Mouse (Mus musculus) spleen, embryonic (tissue): ENCODE measurements around the gene Zscan21.
"Not testable (repeated sequence)": the region's sequence is repeated elsewhere in the genome, so short reads cannot be mapped to it uniquely, and the experiment has no call there.

Source experiments
- CTCF ChIA-PET: fragments of 350-600 bp; sonication (Branson Sonifier 250); formaldehyde crosslinking; loops from one replicate; lab custom pipeline; 2022; lab: Charles Lee

The Zscan21 gene

DNA sequence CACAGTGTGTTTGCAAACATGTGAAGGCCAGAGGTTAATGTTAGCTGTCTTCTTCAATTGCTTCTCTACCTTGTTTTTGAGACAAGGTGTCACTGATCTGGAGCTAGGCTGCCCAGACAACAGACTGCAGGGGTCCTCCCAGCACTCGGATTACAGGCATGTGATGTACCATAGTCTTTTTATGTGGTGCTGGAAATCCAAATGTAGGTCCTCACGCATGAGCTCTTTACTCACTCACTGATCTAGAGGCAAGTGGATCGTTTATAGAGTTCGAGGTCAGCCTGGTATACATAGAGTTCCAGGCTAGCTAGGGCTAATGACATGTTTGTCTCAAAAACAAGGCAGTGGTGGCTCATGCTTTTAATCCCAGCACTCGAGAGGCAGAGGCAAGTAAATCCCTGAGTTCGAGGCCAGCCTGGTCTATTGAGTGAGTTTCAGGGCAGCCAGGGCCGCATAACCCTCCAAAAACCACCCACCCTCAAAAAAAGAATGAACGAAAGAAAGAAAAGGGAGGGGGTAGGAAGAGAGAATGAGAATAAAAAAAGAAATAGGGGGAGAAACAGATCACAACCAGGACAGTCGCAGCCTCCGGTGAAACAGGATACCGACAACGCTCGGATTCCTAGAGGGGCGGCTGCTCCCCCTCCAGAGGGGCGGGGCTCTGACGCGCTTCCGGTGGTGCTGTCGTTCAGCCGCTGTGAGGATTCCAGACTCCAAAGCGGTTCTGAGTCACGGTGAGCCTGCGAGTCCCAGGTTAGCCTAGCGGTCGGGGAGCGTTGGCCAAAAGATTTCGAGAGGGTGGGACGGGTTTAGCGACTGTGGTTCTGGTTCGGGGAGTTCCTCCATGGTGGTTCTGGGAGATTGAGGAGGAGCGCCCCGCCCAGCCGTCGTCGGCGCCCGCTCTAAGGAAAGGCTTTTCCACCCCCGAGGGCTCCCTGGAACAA is at the start of gene Zscan21:
Zscan21 (plus strand) TSS at position 649 of the 944 bp plus-strand sequence.
- CTCF ChIA-PET = interaction anchor here (0.6 kb wide), 1 partner anchor 71 kb away, joined by 4 read pairs; the partner anchor contains the start of gene Cnpy4

DNA sequence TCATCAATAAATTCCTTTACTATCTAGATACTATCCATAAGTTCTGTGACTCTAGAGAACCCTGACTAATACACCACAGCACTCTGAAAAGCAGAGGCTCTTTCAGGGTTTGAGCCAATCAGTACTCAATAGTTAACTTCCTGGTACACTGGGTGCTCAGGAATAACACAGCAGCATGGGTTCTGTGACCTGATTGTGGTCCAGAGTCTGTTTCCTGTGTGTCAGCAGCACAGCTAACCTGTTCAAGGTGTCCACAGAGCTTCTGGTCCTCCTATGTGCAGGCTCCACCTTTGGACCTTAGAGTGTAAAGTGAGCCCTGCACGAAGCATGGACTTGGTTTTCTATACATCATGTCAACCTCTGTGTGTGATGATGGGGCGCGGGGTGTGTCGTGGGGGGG is 42.9 kb upstream of the Zscan21 start:
- CTCF ChIA-PET = no interaction called here

DNA sequence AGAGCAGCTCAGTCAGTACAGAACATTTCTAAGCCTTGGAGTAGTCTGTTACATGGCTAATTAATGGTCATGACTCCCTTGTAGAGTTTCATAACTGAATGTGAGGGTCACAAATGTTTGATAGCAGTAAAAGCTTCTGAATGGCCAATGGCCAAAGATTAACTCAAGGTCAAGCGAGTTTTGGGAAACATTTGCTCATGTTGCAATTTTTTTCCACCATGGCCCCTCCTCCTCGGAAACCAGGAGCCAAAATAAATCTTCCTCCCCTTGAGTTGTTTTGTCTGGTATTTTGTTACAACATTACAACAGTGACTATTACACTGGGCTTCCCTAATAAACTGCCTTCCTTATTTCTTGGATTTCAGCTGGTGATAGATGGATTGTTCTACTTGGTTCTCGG is 41.0 kb upstream of the Zscan21 start:
- CTCF ChIA-PET = no interaction called here

DNA sequence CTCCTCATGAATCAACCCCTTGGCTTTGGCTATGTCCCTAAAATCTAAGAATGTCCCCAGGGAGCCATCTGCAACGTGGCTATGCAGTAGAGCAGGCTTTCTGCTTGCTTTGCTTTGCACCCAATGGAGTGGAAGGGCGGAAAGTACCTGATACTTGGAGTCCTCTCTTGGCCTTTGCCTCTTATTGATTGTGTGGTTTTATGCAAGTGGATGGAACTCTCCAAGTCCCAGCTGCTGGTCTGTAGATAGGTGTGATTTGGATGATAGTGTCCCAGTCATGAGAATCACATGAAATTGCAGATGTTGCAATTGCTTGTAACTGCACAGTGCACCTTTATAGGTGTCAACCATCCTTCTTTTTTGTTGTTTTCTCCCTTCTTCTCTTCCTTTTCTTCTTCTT is 40.6 kb upstream of the Zscan21 start:
- CTCF ChIA-PET = no interaction called here

DNA sequence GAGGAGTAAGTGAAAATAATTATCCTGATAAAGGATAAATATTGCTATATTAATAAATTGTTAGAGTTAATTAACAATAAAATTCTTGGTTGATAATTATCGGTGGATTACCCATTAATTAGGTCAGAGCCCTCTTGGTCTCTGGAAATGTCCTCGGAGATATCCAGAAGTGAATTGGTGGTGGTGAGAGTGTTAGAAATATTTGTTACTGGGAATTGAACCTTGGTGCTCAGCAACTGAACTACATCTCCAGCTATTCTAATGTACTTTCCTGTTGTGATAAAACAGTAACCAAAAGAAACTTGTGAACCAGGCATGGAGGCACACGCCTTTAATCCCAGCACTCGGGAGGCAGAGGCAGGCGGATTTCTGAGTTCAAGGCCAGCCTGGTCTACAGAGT is 36.2 kb upstream of the Zscan21 start:
- CTCF ChIA-PET = no interaction called here

DNA sequence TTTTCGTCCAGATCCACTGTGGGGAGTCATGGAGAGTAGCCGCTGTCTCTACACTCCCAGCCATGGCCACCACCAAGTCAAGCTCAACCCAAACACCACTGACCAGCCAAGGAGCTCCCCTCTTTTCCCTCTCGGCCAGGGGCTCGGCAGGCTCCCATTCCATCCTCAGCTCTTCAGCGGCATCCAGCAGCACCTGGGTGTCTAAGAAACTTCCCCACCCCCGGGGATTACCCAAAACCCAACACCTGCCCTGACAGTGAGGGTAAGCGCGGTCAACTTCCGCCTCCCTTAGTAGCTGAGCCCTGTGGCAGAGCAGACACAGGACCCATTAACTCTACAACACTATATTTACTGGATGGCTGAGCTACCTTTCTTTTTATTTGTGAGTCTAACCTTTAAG is 35.3 kb upstream of the Zscan21 start:
- CTCF ChIA-PET = interaction anchor here (0.6 kb wide), 1 partner anchor 307 kb away, joined by 7 read pairs; no protein-coding TSS in a partner anchor

DNA sequence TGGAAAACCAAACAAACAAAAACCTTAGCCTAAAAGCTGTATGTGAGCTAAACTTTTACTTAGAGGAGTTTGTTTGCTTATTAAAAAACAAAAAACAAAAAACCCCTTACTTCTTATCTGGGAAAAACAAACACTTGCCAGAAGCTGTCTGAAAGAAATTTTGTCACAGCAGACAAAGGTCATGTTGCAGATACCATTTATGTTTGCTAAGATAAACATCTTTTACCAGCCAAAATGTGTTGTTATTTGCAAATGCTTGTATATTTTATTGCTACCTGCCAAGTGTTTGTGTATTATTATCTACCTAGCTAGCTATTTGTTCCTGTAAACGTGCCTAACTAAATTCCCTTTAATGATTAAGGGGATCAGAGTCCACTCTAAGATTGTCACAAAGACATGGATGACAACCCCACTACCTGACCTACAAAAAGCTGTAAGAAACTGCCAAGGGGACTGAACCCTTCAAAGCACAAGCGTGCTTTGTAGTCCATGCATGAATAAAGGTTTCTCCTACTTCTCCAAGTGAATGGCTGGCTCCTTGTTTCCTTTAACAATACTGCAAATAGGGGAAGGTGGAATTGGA is 33.3 kb upstream of the Zscan21 start:
- CTCF ChIA-PET = no interaction called here

DNA sequence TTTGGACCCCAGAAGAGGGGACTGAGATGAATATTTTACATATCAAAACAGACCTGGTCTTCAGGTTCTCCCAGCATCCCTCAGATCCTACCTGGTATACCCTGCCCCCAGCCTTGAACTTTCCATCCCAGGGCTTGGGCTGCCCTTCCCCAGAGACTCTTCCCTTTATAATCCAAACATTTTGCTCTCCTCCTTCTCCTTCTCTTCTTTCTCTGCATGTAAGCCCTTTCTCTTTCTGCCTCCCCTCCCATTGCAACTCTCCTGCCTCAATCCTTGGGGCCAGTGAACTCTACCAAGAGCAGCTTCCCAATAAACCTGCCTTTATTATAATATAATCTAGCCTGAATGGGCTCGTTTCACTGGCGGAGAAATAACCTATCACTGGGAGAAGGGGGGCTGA is 32.8 kb upstream of the Zscan21 start:
- CTCF ChIA-PET = no interaction called here

DNA sequence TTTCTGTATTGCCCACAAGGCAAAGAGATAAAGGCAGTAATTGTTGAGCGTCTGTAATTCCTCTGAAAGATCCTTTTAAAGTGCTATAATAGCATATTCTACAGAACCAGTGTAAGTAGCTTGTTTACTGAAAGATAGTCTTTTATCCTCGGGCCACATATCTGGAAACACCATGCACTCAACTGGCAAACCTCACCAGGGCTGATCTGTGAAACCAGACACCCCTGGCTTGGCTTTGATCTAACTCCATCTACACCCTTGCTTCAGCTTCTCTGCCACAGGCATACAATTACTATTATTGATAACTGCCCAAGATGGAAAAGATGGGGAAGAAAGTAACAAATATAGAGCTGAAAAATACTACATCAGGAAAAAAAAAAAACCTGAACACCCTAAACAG is 32.2 kb upstream of the Zscan21 start:
- CTCF ChIA-PET = interaction anchor here (1.1 kb wide), 1 partner anchor 33 kb away, joined by 3 read pairs; no protein-coding TSS in a partner anchor

DNA sequence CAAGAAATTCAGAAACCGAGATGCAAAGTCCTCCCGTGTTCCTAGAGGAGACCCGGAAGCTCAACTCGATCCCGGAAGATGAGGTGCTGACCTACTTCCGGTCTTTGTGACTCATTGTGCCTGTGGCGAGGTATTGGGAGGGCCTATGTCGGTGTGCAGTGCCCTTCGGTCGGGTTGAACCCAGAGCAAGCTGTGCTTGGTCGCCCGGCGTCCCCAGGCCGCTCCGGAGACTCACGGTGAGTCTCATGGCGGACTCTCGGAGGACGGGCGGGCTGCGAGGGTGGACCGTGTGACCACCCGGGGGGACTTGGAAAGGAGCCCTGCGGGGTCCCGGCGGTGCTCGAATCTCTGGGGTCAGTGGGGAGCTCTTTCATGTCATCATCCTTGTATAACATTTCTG is 31.7 kb upstream of the Zscan21 start, which contains the start of gene Zkscan1:
Zkscan1 (plus strand) TSS at position 89 of the 400 bp plus-strand sequence.
- CTCF ChIA-PET = interaction anchor here (0.6 to 1.1 kb wide), 2 partner anchors 33 to 59 kb away, joined by 3 read pairs; no protein-coding TSS in a partner anchor

DNA sequence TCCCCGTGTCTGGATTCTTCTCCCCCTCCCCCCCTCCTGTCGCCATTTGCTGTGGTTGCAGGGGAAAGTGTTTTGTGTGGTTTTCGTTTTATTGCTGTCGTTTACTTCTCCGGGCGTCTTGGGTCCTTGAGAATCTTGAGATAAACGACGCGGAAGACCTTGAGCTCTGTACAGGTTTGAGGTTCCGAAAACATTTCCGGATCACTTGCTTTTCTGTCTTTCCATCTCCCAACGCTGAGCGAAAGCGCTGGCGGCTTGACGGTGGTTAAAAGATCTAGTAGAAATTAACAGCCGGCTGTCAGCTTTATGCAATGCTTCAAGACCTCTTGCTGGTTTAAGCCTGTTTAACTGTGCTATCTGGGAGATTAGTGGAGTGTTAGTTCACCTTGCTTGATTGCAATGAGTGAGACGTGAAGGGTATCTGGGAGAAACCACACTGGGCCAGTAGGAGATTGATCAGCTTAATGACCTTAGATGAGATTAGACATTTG is 31.2 kb upstream of the Zscan21 start:
- CTCF ChIA-PET = interaction anchor here (0.6 to 1.1 kb wide), 2 partner anchors 32 to 59 kb away, joined by 3 read pairs; no protein-coding TSS in a partner anchor

DNA sequence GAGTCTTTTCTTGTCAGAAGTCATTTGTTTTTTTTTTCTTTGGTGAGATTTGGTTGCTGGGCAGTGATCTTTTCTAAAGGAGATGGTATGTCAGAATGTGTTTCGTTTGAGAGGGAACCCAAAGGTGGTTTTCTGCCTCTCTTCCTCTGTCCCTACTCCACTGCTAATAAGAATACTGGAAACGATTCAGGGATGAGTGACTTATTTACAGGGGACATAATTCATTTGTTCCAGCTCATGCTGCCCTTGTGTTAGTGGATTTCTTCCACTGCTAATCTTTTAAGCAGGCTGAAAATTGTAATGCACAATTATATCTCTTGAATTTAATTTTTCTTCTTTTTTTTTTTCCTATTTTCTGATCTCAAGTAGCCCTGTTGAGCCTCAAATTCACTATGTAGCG is 29.9 kb upstream of the Zscan21 start:
- CTCF ChIA-PET = no interaction called here

DNA sequence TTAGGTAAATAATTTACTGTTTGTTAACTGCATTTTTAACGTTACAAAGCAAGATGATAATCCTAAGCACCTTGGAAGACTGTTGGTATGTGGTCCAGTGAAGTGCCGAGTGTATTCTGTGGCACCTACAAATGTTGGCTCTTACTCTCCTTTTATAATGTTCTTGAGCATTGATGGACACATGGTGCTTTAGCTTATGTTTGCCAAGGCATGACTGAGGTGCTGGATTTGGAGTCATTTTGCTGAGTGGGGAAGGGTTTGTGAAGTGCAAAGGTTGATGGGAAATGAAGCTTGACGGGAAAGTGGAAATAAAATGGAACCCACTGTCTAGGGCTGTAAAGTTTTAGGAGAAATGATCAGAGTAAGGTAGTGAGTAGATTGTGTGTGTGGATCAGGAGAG is 28.3 kb upstream of the Zscan21 start:
- CTCF ChIA-PET = interaction anchor here (0.6 kb wide), 1 partner anchor 10 kb away, joined by 4 read pairs; no protein-coding TSS in a partner anchor

DNA sequence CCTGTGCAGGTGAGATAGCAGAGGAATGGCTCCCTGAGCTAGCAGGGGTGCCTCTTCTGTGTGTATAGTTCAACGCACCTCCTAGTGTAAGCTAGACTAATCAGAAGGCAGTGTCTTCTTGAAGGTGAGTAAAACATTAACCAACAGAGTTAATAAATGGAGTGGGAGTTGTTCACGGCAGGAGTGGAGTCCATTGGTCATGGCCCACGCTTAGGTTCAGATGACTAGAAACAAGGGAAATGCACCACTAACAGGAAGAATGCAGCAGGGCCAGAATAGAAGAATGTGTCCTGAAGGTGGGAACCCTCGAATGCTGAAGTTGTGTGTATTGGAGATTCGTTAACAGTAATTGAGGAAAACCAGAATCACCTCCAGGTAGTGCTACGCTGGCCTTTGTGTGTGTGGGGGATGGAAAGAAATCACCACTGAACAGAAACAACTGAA is 27.6 kb upstream of the Zscan21 start:
- CTCF ChIA-PET = no interaction called here

DNA sequence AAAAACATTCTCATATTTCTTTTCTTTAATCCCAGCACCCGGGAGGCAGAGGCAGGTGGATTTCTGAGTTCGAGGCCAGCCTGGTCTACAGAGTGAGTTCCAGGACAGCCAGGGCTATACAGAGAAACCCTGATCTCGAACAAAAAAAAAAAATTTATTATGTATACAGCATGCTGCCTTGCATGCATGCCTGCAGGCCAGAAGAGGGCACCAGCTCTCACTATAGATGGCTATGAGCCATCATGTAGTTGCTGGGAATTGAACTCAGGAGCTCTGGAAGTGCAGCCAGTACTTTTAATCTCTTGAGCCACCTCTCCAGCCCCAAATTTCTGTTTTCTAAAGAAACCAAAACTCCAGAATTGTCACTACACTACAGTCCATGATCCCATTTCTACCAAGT is 26.4 kb upstream of the Zscan21 start:
- CTCF ChIA-PET = no interaction called here

DNA sequence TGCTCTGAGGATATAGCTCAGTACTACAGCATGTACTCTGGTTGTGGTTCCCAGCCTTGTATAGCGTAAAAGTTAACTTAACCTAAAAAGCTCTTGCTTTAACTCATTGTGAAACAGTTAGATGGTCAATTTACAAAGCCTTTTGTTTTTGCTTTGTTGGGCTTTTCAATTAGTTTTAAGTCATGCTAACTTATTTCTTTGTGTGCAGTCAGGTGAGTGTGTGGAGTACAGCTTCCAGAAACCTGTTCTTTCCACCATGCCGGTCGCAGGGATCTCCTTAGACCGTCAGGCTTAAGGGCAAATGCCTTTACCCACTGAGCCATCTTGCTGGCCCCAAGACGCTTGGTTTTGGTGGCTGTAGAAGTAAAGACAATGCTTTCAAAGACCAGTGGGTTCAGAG is 26.0 kb upstream of the Zscan21 start:
- CTCF ChIA-PET = no interaction called here

DNA sequence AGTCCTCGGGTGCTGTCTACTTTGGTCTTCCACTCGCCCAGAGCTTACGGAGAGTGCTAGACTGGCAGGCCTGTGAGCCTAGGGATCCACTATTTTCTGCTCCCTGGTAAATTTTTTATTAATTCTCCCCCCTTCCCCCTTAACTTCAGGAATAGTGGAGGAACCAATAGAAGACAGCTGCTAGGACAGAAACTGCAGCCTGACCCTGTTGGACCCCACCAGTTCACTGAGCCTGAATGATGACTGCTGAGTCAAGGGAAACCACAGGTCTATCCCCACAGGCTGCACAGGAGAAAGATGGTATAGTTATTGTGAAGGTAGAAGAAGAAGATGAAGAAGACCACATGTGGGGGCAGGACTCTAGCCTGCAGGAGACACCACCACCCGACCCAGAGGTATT is 23.9 kb upstream of the Zscan21 start:
- CTCF ChIA-PET = no interaction called here

DNA sequence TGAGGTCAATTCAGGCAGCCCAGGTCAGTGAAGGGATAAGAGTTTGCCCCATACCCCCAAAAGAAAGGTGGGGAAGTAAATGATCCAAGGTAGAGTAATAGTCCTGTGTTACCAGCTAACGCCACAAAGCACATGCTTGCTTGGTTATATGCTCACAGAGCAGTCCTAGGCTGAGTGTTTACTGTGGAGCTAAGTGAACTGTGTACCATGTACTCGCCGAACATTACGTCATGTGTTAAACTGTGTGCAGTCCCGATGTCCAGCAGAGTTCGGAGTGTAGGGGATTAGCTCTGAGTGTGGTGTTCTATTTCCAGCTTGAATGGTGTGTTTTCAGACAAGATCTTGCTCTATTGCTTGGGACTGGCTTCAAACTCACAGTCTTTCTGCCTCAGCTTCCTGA is 22.2 kb upstream of the Zscan21 start:
- CTCF ChIA-PET = no interaction called here

DNA sequence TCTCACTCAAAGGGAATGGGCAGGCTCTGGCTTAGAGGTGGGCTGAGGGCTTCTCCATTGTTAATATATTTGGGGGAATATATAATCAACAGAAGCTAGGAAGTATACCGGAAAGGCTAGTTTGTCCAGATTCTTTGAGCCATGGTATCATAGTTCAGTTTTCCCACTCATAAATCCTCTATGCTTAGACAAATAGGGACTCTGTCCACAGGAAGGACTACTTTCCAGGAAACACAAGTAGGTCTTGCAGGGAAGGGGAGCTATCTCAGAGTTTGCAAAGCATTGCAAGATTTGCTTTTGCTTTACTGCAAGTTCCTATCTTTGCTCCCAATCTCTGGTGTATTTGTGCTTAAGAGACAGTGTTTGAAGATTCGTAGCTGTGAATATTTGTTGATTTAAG is 11.7 kb upstream of the Zscan21 start:
- CTCF ChIA-PET = interaction anchor here (0.6 kb wide), 1 partner anchor 14 kb away, joined by 3 read pairs; no protein-coding TSS in a partner anchor

DNA sequence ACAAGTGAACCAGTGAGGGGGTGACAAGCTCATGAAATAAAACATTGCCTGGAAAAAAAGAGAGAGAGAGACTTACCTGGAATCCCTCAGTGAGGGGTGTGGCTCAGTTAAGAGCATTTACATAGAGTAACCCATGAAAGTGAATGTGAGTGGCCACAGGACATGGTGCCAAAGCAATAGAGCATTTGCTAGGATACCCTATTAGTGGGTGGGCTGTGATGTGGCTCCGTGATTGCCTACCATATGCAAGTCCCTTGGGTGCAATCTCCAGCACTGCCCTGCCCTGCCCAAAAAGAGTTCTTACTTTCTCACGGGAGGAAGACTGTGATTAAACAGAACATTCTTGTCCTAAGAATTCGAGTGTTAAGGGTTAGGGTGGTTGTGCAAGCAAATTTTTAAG is 9.6 kb upstream of the Zscan21 start:
- CTCF ChIA-PET = interaction anchor here (0.7 kb wide), 1 partner anchor 317 kb away, joined by 3 read pairs; no protein-coding TSS in a partner anchor

DNA sequence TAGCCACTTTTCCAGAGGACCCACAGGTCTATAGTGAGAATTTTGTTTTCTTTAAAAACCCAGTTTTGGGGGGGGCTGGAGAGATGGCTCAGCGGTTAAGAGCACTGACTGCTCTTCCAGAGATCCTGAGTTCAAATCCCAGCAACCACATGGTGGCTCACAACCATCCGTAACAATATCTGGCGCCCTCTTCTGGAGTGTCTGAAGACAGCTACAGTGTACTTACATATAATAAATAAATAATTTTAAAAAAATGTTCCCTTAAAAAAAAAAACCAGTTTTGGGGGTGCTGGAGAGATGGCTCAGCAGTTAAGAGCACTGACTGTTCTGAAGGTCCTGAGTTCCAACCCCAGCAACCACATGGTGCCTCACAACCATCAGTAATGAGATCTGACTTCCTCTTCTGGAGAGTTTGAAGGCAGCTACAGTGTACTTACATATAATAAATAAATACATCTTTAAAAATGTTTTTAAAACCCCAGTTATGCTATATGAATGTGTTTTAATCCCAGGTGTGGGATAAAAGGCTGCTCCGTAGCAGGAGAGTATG is 6.8 kb upstream of the Zscan21 start:
- CTCF ChIA-PET = not testable (repeated sequence)
